Mouse (Mus musculus): ENCODE data around the gene Krtap3-1.

DNA sequence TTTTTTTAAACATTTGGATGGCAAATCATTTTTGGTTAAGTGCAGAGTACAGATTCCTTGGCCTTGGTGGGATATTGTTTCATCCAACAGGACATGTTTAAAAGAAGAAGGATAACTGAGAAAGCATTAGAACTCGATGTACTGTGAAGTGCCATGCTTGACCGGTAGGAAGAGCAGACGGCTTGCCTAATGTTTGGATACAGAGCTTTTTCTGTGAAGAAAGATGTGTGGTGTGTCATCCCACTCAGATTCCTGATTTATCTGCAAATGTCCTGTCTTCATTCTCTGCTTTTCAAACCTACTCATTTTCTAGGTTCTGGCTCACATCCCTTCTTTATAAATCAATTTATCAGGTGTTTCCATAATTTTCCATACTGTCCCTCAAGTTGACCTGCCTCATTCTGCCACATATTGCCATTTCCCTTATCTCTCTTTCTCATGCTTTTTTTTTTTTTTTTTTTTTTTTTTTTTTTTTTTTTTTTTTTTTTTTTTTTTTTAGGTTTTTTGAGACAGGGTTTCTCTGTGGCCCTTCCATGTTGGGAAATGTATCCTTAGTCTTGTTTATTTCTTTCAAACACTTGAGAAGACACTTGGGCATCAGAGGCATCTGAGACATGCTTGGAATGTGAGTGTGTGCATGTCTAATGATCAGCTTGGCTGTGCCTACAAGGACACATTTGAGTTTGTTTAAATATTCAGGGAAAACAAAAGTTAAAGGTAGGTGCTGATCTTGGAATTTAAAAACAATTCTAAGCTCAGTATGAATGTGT is 8.3 kb downstream of the Krtap3-1 start:
- TF ChIP-seq CTCF (IDR thresholded peaks at IDR 0.05; ENCODE audit: extremely low read depth, insufficient read length, insufficient replicate concordance, low read depth, low read length) (no peak), POLR2A (IDR thresholded peaks at IDR 0.05; ENCODE audit: low read depth, low read length) (no peak)

All from small intestine, adult 2 months (tissue).